Mouse (Mus musculus): ENCODE results near the gene Ankrd42.

- TF ChIP-seq ELF1 (IDR thresholded peaks at IDR 0.05; ENCODE audit: low read depth, low read length) (no peak), MXI1 (IDR thresholded peaks at IDR 0.05; ENCODE audit: low read depth, low read length) (no peak), MAZ (IDR thresholded peaks at IDR 0.05; ENCODE audit: low read depth, low read length) (no peak), CTCF (IDR thresholded peaks at IDR 0.05 in 2 of 3, conservative IDR thresholded peaks at IDR 0.05 in 1 of 3; ENCODE audit: control insufficient read depth in 1 of 3, insufficient read depth in 1 of 3, low read depth in 2 of 3, low read length in 3 of 3, poor library complexity in 1 of 3, severe bottlenecking in 1 of 3) (no peak), POLR2AphosphoS5 (IDR thresholded peaks at IDR 0.05; ENCODE audit: borderline replicate concordance, low read depth, low read length) (no peak), MEF2A (IDR thresholded peaks at IDR 0.05; ENCODE audit: extremely low read depth, insufficient replicate concordance, low read depth, low read length, poor library complexity, severe bottlenecking) (no peak), RAD21 (IDR thresholded peaks at IDR 0.05; ENCODE audit: low read depth, low read length) (no peak)
Measured at GRCm38 (mm10) chr7:92656386-92656785, 19.4 kb upstream of the Ankrd42 start.

Measured in MEL (cell line).